Mouse (Mus musculus) ovary, postnatal 36 days (tissue): ENCODE results near the gene Pcdh7.

Experiments
- DNase-seq: peaks from one replicate; pipeline ENCODE4 v3.0.0; 2022; ENCODE audit warnings: low spot score, mixed read lengths

Gene Pcdh7

DNA sequence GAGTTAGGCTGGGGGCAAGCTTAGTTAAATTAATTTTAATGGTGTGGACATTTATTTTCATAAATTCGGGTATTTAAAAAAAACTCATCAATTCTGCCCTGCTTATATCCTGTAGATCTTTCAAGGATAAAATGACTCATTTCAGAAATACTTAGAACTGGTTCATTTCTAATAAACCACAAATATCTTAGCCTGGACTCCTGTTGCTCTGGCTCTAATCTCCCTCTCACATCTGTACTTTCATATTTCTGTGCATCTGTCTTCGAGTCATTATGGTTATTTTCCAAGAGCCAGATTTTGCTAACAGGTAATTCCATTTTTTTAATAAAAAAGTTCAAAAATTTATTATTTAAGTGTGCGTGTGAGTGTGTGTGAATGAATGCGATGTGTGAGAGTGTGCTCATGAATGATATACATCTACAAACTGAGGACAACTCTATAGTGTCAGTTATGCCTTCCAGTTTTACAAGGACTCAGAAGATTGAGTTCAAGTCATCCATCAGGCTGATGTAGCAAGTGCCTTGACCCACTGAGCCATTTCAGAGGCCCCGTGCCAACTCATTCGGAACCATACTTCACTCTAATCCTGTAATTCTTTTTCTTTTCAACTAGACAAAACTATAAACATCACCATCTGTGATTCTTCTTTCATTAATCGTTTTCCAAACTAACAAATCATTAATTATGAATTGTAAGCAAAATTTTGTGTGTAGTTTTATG, 80.3 kb downstream of the Pcdh7 start:
- DNase-seq = no peak

- DNase-seq = no peak
These were observed 85.3 kb downstream of the Pcdh7 start for GRCm38 (mm10) chr5:57803108-57803507.

DNA sequence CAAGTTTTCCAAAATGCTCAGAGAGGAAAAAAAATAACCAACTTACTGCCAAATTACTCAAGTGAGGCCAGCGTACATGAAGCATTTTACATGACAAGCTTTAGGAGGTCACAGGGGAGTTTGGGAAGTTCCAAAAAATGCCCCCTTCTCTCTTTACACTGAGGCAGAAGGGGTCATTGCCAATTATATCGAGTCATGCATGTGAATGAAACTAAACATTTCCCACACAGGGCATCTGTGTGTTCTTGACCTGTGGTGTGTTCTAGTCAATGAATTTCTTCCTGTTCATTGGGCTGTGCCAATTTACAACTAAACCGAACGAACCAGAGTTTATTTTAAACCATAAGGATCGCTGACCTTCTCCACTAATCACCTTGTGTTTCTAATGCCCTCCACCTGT, 86.1 kb downstream of the Pcdh7 start:
- no peak for DNase-seq

GRCm38 (mm10) chr5:57807350-57807749, 89.6 kb downstream of the Pcdh7 start:
- DNase-seq = peak; percentile 5

- DNase-seq = no peak
These were observed 92.9 kb downstream of the Pcdh7 start for GRCm38 (mm10) chr5:57810641-57811040.

- no peak for DNase-seq
These were observed 98.3 kb downstream of the Pcdh7 start for GRCm38 (mm10) chr5:57815964-57816589.

- DNase-seq = no peak
These were observed 102.0 kb downstream of the Pcdh7 start for GRCm38 (mm10) chr5:57819788-57820187.

GRCm38 (mm10) chr5:57821099-57821498, 103.3 kb downstream of the Pcdh7 start:
- DNase-seq = no peak

GRCm38 (mm10) chr5:57828437-57828836, 110.7 kb downstream of the Pcdh7 start:
- DNase-seq = no peak

- DNase-seq = no peak
These were observed 119.4 kb downstream of the Pcdh7 start for GRCm38 (mm10) chr5:57837150-57837549.

GRCm38 (mm10) chr5:57841357-57842119, 123.8 kb downstream of the Pcdh7 start:
- DNase-seq = no peak

GRCm38 (mm10) chr5:57847500-57847899, 129.7 kb downstream of the Pcdh7 start:
- DNase-seq = no peak

DNA sequence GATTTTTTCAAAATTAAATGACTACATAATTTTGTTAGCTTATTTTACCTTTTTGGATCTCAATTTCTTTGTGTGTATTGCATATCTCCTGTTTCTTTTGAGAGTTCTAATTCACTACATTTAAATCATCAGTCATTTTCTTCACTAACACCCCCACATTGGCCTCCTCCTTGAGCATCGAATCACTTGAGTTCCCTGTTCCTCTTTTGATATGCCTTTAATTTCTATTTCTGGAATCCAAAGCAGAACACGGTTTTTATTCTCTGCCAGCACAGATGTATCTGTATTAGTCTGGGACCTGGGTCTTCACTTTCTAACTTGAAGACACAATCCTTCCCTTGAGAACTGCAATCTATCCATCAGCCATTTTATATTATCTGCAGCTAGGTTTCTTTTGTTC, 132.3 kb downstream of the Pcdh7 start:
- DNase-seq = no peak

- DNase-seq = no peak
These were observed 139.5 kb downstream of the Pcdh7 start for GRCm38 (mm10) chr5:57857316-57857715.

DNA sequence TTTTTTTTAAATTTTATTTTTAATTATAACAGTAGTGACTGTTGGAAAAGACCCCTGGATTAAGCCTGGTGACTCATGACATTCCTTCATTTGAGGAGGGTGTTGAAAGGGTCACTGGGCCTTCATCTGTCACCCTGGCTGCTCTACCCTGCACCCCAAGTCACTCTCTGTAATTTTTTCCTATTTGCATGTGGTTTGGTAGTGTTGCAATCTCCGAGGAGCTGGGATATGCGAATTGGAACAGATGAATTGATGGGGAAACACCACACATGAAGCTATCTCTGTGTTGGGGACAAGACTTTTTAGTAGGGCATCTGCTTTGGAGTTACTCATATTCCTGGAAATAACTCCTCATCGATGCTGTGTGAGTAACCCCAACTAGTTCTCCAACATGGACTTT, 146.5 kb downstream of the Pcdh7 start:
- DNase-seq = no peak

GRCm38 (mm10) chr5:57865256-57865655, 147.5 kb downstream of the Pcdh7 start:
- DNase-seq = no peak

- no peak for DNase-seq
These were observed 148.3 kb downstream of the Pcdh7 start for GRCm38 (mm10) chr5:57866097-57866496.

DNA sequence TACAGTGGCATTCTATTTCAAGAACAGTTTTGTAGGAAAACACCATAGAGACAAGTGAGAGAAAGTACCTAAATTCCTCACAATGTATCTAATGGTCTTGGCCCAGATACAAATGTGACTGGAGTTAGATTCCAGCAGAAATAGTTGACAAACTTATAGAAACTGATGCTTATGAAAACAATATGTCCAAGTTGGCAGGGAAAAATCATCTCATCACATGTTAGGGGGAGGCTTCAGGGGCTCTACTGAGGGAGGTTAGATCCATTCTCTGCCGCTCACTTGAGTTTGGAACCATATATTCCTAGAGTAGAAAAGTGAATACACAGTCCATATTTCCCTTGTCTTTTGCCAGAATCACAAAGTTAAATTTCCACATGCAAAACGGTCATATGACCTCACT, 150.1 kb downstream of the Pcdh7 start:
- no peak for DNase-seq

GRCm38 (mm10) chr5:57868702-57869101, 150.9 kb downstream of the Pcdh7 start:
- no peak for DNase-seq

GRCm38 (mm10) chr5:57870727-57871126, 153.0 kb downstream of the Pcdh7 start:
- DNase-seq = no peak

- DNase-seq = no peak
These were observed 167.2 kb downstream of the Pcdh7 start for GRCm38 (mm10) chr5:57884982-57885381.

DNA sequence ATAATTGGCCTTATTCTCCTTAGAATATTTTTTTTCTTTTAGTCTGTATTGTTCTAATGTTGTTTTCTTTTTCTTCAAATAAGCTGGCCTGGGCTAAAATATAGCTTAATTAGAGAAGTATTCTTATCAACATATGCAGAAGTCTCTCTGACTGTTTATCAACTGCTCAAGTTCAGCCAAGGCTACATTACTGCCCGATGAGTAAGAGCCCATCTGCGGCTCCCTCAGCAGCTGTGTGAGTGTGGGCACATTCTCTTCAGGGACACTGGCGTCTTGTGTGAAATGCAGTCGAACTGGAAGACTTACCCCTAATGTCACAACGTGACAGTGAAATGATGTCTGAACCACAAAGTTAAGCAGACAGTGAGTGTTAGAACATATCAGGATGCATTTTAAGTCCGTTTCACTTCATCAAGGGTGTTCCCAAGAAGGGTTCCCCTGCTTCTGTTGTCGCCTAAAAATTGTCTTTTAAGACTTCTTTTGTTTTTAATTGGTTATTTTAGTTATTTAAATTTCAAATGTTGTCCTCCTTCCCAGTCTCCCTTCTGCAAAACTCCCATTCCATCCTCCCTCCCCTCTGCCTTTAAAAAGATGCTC, 181.3 kb downstream of the Pcdh7 start:
- peak; percentile 17 for DNase-seq

DNA sequence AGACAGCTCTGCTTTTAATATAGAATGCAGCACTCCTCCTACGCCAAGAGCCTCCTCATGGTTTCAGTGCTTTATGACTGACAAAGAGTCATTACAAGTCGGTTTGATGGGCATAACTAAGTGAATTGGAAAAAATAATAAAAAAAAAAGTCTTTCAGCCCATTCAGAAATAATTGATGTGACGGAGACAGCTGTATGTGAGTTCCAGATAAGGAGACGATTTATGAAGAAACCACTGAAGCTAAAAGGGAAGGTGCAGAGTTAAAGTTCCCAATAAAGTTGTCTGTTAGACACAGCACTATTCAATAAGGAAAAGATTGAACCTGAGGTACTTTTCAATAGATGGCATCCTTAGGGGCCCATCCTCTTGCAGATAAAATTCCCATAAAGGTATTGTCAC, 189.5 kb downstream of the Pcdh7 start:
- no peak for DNase-seq
